Mouse (Mus musculus) layer of hippocampus, adult 2 months (tissue): Measurements from ENCODE around the gene Lipt2. TPM values are rescaled to one million over a fixed set of nuclear protein-coding genes. Genes with fewer than 3 reads are reported as not detected.
A peak's percentile ranks its signal among the peaks of the same experiment; 100 is the strongest.

Experiments
- DNase-seq, 2 experiments: peaks; one replicate each; pipeline ENCODE4 v3.0.0; 2022; ENCODE audit warnings: low spot score in 2 of 2
- H3K27ac ChIP-seq: fragments of 200-600 bp; 2 replicates; pipeline ENCODE4 v1.8.1; 2022
- H3K4me3 ChIP-seq: fragments of 200-600 bp; 2 replicates; pipeline ENCODE4 v1.8.1; 2022; ENCODE audit warnings: mild to moderate bottlenecking
- CTCF ChIP-seq: fragments of 200-600 bp; conservative IDR thresholded peaks from 2 replicates; pipeline ENCODE4 v1.8.1; 2022; ENCODE audit warnings: antibody characterized with exemption, mild to moderate bottlenecking, moderate library complexity
- total RNA-seq, 2 experiments: library from RNA; stranded (reverse); gene quantifications; 2 replicates each; pipeline ENCODE4 v1.2.3; 2021

Lipt2 gene
- total RNA-seq, 2 experiments from 2014 or later: 3.9 to 5.4 TPM

GRCm38 (mm10) chr7:100179394-100179793 is 20.3 kb downstream of the Lipt2 start:
- no peak for DNase-seq
- TF ChIP-seq CTCF: no peak
- no peak overlapping the region for H3K27ac ChIP-seq
- H3K4me3 ChIP-seq: no peak overlapping the region

- TF ChIP-seq CTCF: no peak
- H3K4me3 ChIP-seq: no peak overlapping the region
Observed at GRCm38 (mm10) chr7:100179836-100180407, 20.8 kb downstream of the Lipt2 start.

GRCm38 (mm10) chr7:100181176-100181575 is 22.1 kb downstream of the Lipt2 start:
- no peak for TF ChIP-seq CTCF
- H3K27ac ChIP-seq: no peak overlapping the region
- no peak overlapping the region for H3K4me3 ChIP-seq
- no peak for DNase-seq

More at GRCm38 (mm10) chr7:100179836-100180407, 20.8 kb downstream of the Lipt2 start:
- no peak for DNase-seq
- no peak overlapping the region for H3K27ac ChIP-seq

- Histone ChIP-seq H3K4me3 (no peak overlapping the region), H3K27ac (no peak overlapping the region)
- no peak for DNase-seq
- TF ChIP-seq CTCF: no peak
Observed at GRCm38 (mm10) chr7:100181614-100182013, 22.5 kb downstream of the Lipt2 start.

- Histone ChIP-seq H3K4me3 (no peak overlapping the region), H3K27ac (no peak overlapping the region)
- DNase-seq: no peak
- no peak for TF ChIP-seq CTCF
Observed at GRCm38 (mm10) chr7:100182388-100182787, 23.3 kb downstream of the Lipt2 start.

GRCm38 (mm10) chr7:100187601-100188000 is 28.5 kb downstream of the Lipt2 start:
- Histone ChIP-seq H3K4me3 (no peak overlapping the region), H3K27ac (no peak overlapping the region)
- TF ChIP-seq CTCF: peak; percentile 85
- peak; percentile 7 to 66 for DNase-seq

- H3K4me3 ChIP-seq: no peak overlapping the region
- no peak overlapping the region for H3K27ac ChIP-seq
- no peak for DNase-seq
- no peak for TF ChIP-seq CTCF
Observed at GRCm38 (mm10) chr7:100190167-100190566, 31.1 kb downstream of the Lipt2 start.

GRCm38 (mm10) chr7:100190778-100191177 is 31.7 kb downstream of the Lipt2 start:
- DNase-seq: peak; percentile 66 to 73
- H3K27ac ChIP-seq: peak overlapping the region; percentile 56; the same call in 1 of the 2 replicates
- H3K4me3 ChIP-seq: peak overlapping the region; percentile 44
- peak; percentile 90 for TF ChIP-seq CTCF

- no peak for DNase-seq
- no peak for TF ChIP-seq CTCF
- no peak overlapping the region for H3K27ac ChIP-seq
- no peak overlapping the region for H3K4me3 ChIP-seq
Observed at GRCm38 (mm10) chr7:100201191-100201590, 42.1 kb downstream of the Lipt2 start.

- no peak for DNase-seq
- no peak overlapping the region for H3K27ac ChIP-seq
- TF ChIP-seq CTCF: no peak
- H3K4me3 ChIP-seq: no peak overlapping the region
Observed at GRCm38 (mm10) chr7:100203616-100204015, 44.5 kb downstream of the Lipt2 start.

GRCm38 (mm10) chr7:100204871-100205270 is 45.8 kb downstream of the Lipt2 start:
- Histone ChIP-seq H3K4me3 (no peak overlapping the region), H3K27ac (no peak overlapping the region)
- no peak for DNase-seq
- TF ChIP-seq CTCF: no peak

GRCm38 (mm10) chr7:100206144-100206543 is 47.1 kb downstream of the Lipt2 start:
- DNase-seq: no peak
- Histone ChIP-seq H3K27ac (no peak overlapping the region), H3K4me3 (no peak overlapping the region)
- TF ChIP-seq CTCF: no peak

GRCm38 (mm10) chr7:100207886-100208285 is 48.8 kb downstream of the Lipt2 start:
- TF ChIP-seq CTCF: no peak
- Histone ChIP-seq H3K4me3 (no peak overlapping the region), H3K27ac (no peak overlapping the region)
- no peak for DNase-seq

Other genes starting within 250 kb of the Lipt2 start
- 10 to 100 TPM; 26.6 to 28.2 TPM for gene Rnf169, start 178.8 kb upstream of the Lipt2 start, total RNA-seq
- gene Chrdl2, start 153.1 kb upstream of the Lipt2 start, total RNA-seq: under 1 TPM; 0.27 to 0.38 TPM
- gene Pold3, start 37.7 kb upstream of the Lipt2 start, total RNA-seq: 10 to 100 TPM; 37.0 to 37.4 TPM
- gene Kcne3, start 17.2 kb downstream of the Lipt2 start, total RNA-seq: 1 to 10 TPM in 1 of 2 experiments, under 1 TPM in 1; 0.54 to 1.2 TPM
- 100 to 1,000 TPM; 282 to 286 TPM for gene Pgm2l1, start 68.1 kb downstream of the Lipt2 start, total RNA-seq
- gene P4ha3, start 126.2 kb downstream of the Lipt2 start, total RNA-seq: 1 to 10 TPM; 6.4 to 8.3 TPM
- 10 to 100 TPM; 22.7 to 22.8 TPM for gene C2cd3, start 213.0 kb downstream of the Lipt2 start, total RNA-seq
- 100 to 1,000 TPM; 147 to 154 TPM for gene Ppme1, start 213.0 kb downstream of the Lipt2 start, total RNA-seq